9 mouse cellular contexts compared by ENCODE assay signal in genomic region chr13:110039779-110040498, GRCm38 (mm10).
DNase-seq lines count a peak whose midpoint lies in the region; ATAC-seq and TF ChIP-seq lines count a peak whose summit lies in the region.
"Had no signal": no experiment of that assay in that cellular context is flagged by ENCODE, and none has a peak within 500 bp of the region (broad histone marks: within the 10 kb centered on the region; RNA-seq: fewer than 3 reads in every experiment).

No protein-coding gene starts in this region.

- H3K9ac ChIP-seq in midbrain, postnatal 0 days (replicated peaks; ENCODE audit: low read length, poor library complexity, severe bottlenecking), result no peak overlapping the region
- H3K9ac ChIP-seq: hindbrain, embryonic 15.5 days had no signal

- no peaks in the 10 kb centered on the region for H3K9me3 ChIP-seq in midbrain, postnatal 0 days (ENCODE audit: low read length)
- H3K9me3 ChIP-seq: hindbrain, embryonic 15.5 days had no signal

- H3K4me2 ChIP-seq in midbrain, postnatal 0 days (ENCODE audit: low read depth, low read length, poor library complexity, severe bottlenecking), result no peak overlapping the region
- H3K4me2 ChIP-seq: hindbrain, embryonic 15.5 days had no signal

- no peak overlapping the region for H3K27ac ChIP-seq in gastrocnemius, adult 2 months
- no peak overlapping the region for H3K27ac ChIP-seq in cortical plate, adult 2 months (ENCODE audit: insufficient read depth, low read length)
- no peak overlapping the region for H3K27ac ChIP-seq in midbrain, postnatal 0 days (ENCODE audit: low read depth, low read length)
- H3K27ac ChIP-seq: hindbrain, embryonic 15.5 days had no signal

- no peak overlapping the region for H3K4me3 ChIP-seq in gastrocnemius, adult 2 months
- no peak overlapping the region for H3K4me3 ChIP-seq in cortical plate, adult 2 months (ENCODE audit: insufficient read depth, low read length)
- no peak overlapping the region for H3K4me3 ChIP-seq in midbrain, postnatal 0 days (ENCODE audit: low read depth, low read length)
- H3K4me3 ChIP-seq: hindbrain, embryonic 15.5 days had no signal

- TF ChIP-seq CTCF in gastrocnemius, adult 2 months (IDR thresholded peaks at IDR 0.05), result peak; percentile 71
- peak; percentile 56 for TF ChIP-seq CTCF in cortical plate, adult 2 months (IDR thresholded peaks at IDR 0.05; ENCODE audit: extremely low read depth, insufficient read depth, low read length)
- TF ChIP-seq CTCF in midbrain, postnatal 0 days (IDR thresholded peaks at IDR 0.05), result peak; percentile 86

- intact Hi-C loops in gastrocnemius, adult 2 months (cut with DNase I), result no loop called here

- no peaks in the 10 kb centered on the region for H3K36me3 ChIP-seq in midbrain, postnatal 0 days (ENCODE audit: insufficient read depth, low read length)
- H3K36me3 ChIP-seq: hindbrain, embryonic 15.5 days had no signal

- DNase-seq in gastrocnemius, adult 2 months, result no peak
- DNase-seq in gastrocnemius, postnatal 25 days, result no peak
- DNase-seq in testis, postnatal 10 days (ENCODE audit: low spot score), result peak; percentile 54
- DNase-seq in testis, postnatal 14 days (ENCODE audit: low spot score), result no peak
- peak; percentile 63 to 65 for DNase-seq in kidney, postnatal 4 days
- peak; percentile 72 for DNase-seq in midbrain, postnatal 0 days (ENCODE audit: low spot score)
- no peak for DNase-seq in spleen, adult 12 weeks (ENCODE audit: low spot score)

- 76% methylated on average over 3 of the region's 3 CpGs for WGBS in midbrain, postnatal 0 days

- no peaks in the 10 kb centered on the region for H3K4me1 ChIP-seq in cortical plate, adult 2 months (ENCODE audit: control insufficient read depth, insufficient read depth, low read length)
- H3K4me1 ChIP-seq in midbrain, postnatal 0 days (ENCODE audit: insufficient read depth, low read length), result no peaks in the 10 kb centered on the region
- H3K4me1 ChIP-seq: hindbrain, embryonic 15.5 days had no signal

- peak; percentile 60; the same call in 1 of the 2 replicates for ATAC-seq in midbrain, postnatal 0 days (ENCODE audit: low FRiP score)

- H3K27me3 ChIP-seq in midbrain, postnatal 0 days (ENCODE audit: insufficient read depth, low read length), result no peaks in the 10 kb centered on the region
- H3K27me3 ChIP-seq: hindbrain, embryonic 15.5 days had no signal

- no peak for TF ChIP-seq POLR2A in cortical plate, adult 2 months (IDR thresholded peaks at IDR 0.05; ENCODE audit: extremely low read depth, insufficient read depth, low read length)

Comparison
In these comparisons a context has a peak if more than half of its experiments do, and no peak if none do; other contexts are left out.
1. DNase-seq: peak in testis, postnatal 10 days (single experiment), kidney, postnatal 4 days (2 of 2) and midbrain, postnatal 0 days (single experiment); none in gastrocnemius, adult 2 months (single experiment), gastrocnemius, postnatal 25 days (single experiment), testis, postnatal 14 days (single experiment) and spleen, adult 12 weeks (single experiment).
2. Peak in every context shown above with its lines, with median percentiles within 50 percentile points of each other: CTCF ChIP-seq.